Mouse (Mus musculus): ENCODE results near the gene Mt1. TPM values are rescaled to one million over a fixed set of nuclear protein-coding genes. Genes with fewer than 3 reads are reported as not detected.
A peak's percentile ranks its signal among the peaks of the same experiment; 100 is the strongest.

Gene Mt1
- total RNA-seq, 2 experiments from 2014 or later: 583 to 717 TPM

- peak; percentile 89 for ATAC-seq (replicated peaks; ENCODE audit: low FRiP score, low TSS enrichment, poor library complexity, severe bottlenecking)
Observed at GRCm38 (mm10) chr8:94172075-94172808, 6.6 kb upstream of the Mt1 start, which contains the start of gene Mt2. TSS of gene Mt2 (plus strand) at chr8:94172664.

GRCm38 (mm10) chr8:94172809-94173732, 5.8 kb upstream of the Mt1 start:
- ATAC-seq (replicated peaks; ENCODE audit: low FRiP score, low TSS enrichment, poor library complexity, severe bottlenecking): peak; percentile 20

- no peak for ATAC-seq (replicated peaks; ENCODE audit: low FRiP score, low TSS enrichment, poor library complexity, severe bottlenecking)
Observed at GRCm38 (mm10) chr8:94173848-94174403, 5.0 kb upstream of the Mt1 start.

GRCm38 (mm10) chr8:94174619-94175213, 4.2 kb upstream of the Mt1 start:
- no peak for ATAC-seq (replicated peaks; ENCODE audit: low FRiP score, low TSS enrichment, poor library complexity, severe bottlenecking)

- no peak for ATAC-seq (replicated peaks; ENCODE audit: low FRiP score, low TSS enrichment, poor library complexity, severe bottlenecking)
Observed at GRCm38 (mm10) chr8:94177716-94178390, 1.0 kb upstream of the Mt1 start.

- peak; percentile 31 for ATAC-seq (replicated peaks; ENCODE audit: low FRiP score, low TSS enrichment, poor library complexity, severe bottlenecking)
Observed at GRCm38 (mm10) chr8:94179713-94180560, 1.1 kb downstream of the Mt1 start.

GRCm38 (mm10) chr8:94180561-94180908, 1.7 kb downstream of the Mt1 start:
- ATAC-seq (replicated peaks; ENCODE audit: low FRiP score, low TSS enrichment, poor library complexity, severe bottlenecking): no peak

GRCm38 (mm10) chr8:94182055-94182929, 3.4 kb downstream of the Mt1 start:
- no peak for ATAC-seq (replicated peaks; ENCODE audit: low FRiP score, low TSS enrichment, poor library complexity, severe bottlenecking)

- peak; percentile 66 for ATAC-seq (replicated peaks; ENCODE audit: low FRiP score, low TSS enrichment, poor library complexity, severe bottlenecking)
Observed at GRCm38 (mm10) chr8:94183117-94183516, 4.2 kb downstream of the Mt1 start.

GRCm38 (mm10) chr8:94184357-94184843, 5.5 kb downstream of the Mt1 start:
- no peak for ATAC-seq (replicated peaks; ENCODE audit: low FRiP score, low TSS enrichment, poor library complexity, severe bottlenecking)

- no peak for ATAC-seq (replicated peaks; ENCODE audit: low FRiP score, low TSS enrichment, poor library complexity, severe bottlenecking)
Observed at GRCm38 (mm10) chr8:94185791-94186190, 6.9 kb downstream of the Mt1 start.

- ATAC-seq (replicated peaks; ENCODE audit: low FRiP score, low TSS enrichment, poor library complexity, severe bottlenecking): peak; percentile 51
Observed at GRCm38 (mm10) chr8:94186542-94186941, 7.7 kb downstream of the Mt1 start.

GRCm38 (mm10) chr8:94187290-94188002, 8.6 kb downstream of the Mt1 start:
- no peak for ATAC-seq (replicated peaks; ENCODE audit: low FRiP score, low TSS enrichment, poor library complexity, severe bottlenecking)

- no peak for ATAC-seq (replicated peaks; ENCODE audit: low FRiP score, low TSS enrichment, poor library complexity, severe bottlenecking)
Observed at GRCm38 (mm10) chr8:94189275-94190031, 10.6 kb downstream of the Mt1 start.

GRCm38 (mm10) chr8:94191101-94191691, 12.3 kb downstream of the Mt1 start:
- ATAC-seq (replicated peaks; ENCODE audit: low FRiP score, low TSS enrichment, poor library complexity, severe bottlenecking): peak; percentile 73

- ATAC-seq (replicated peaks; ENCODE audit: low FRiP score, low TSS enrichment, poor library complexity, severe bottlenecking): no peak
Observed at GRCm38 (mm10) chr8:94192926-94193325, 14.0 kb downstream of the Mt1 start.
